Mouse (Mus musculus) neural tube, embryonic 10.5 days (tissue): Measurements from ENCODE around the gene Apoa4.
A peak's percentile ranks its signal among the peaks of the same experiment; 100 is the strongest.

Experiments used
- DNase-seq: peaks from one replicate; pipeline ENCODE4 v3.0.0-alpha.2; 2017; ENCODE audit warnings: low spot score; ENCODE audit errors: extremely low spot score

Apoa4 gene

GRCm38 (mm10) chr9:46272677-46273454 lies 32.4 kb downstream of the Apoa4 start, which contains the start of gene Zpr1:
TSS of gene Zpr1 (plus strand) at chr9:46273064.
- peak; percentile 89 for DNase-seq

DNA sequence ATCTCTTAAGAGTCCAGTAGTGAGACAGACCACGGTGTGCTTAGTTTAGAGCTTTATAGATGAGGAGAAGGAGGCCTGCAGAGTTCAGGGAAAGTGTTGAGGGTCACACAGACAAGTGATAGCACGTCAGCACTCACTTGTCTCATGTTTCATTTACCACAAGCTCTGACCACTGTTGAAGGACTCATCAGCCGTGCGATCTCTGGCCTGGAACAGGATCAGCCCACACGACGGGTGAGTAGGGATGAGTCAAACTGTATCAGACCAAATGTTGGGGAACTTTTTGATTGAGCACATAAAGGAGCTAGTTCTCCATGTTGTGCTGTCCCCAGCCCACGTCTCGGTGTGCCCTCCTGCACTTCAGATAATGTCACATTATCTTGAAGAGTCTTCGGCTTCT lies 34.0 kb downstream of the Apoa4 start:
- DNase-seq: no peak

GRCm38 (mm10) chr9:46282631-46283436 lies 42.3 kb downstream of the Apoa4 start, which contains the start of gene Bud13:
TSS of gene Bud13 (plus strand) at chr9:46283008.
- peak; percentile 90 for DNase-seq
